Mouse (Mus musculus) gastrocnemius, postnatal 36 days (tissue): ENCODE results near the gene Kat5. TPM values are rescaled to one million over a fixed set of nuclear protein-coding genes. Genes with fewer than 3 reads are reported as not detected.

ENCODE experiments used
- DNase-seq, 2 experiments: peaks; one replicate each; pipeline ENCODE4 v3.0.0; 2022
- intact Hi-C: fragments of 180-260 bp; cut with DNase I; formaldehyde crosslinking; loops from one replicate; pipeline ENCODE4 v1.15.1; 2025
- long read RNA-seq, 2 experiments: library from polyadenylated mRNA; stranded (forward); transcript quantifications; one replicate each; pipeline ENCODE4 v2.0.0; 2021
- total RNA-seq, 2 experiments: library from RNA; stranded (reverse); gene quantifications; 2 replicates each; pipeline ENCODE4 v1.2.3; 2021

The Kat5 gene
- total RNA-seq: 10 to 100 TPM; 23.3 to 25.4 TPM
- long read RNA-seq, experiment 1, partial matches to known transcripts: 4 of 14 reads
- long read RNA-seq, experiment 1, other reads (novel, unspliced or antisense): 5 of 14 reads
- long read RNA-seq, experiment 2, partial matches to known transcripts: 1 of 6 reads
- long read RNA-seq, experiment 2, other reads (novel, unspliced or antisense): 2 of 6 reads

- intact Hi-C loops: no loop called here
- peak; percentile 85 to 97 for DNase-seq
Observed at GRCm38 (mm10) chr19:5609547-5610404, at the start of gene Kat5. Kat5 (minus strand) TSS chr19:5610237.

DNA sequence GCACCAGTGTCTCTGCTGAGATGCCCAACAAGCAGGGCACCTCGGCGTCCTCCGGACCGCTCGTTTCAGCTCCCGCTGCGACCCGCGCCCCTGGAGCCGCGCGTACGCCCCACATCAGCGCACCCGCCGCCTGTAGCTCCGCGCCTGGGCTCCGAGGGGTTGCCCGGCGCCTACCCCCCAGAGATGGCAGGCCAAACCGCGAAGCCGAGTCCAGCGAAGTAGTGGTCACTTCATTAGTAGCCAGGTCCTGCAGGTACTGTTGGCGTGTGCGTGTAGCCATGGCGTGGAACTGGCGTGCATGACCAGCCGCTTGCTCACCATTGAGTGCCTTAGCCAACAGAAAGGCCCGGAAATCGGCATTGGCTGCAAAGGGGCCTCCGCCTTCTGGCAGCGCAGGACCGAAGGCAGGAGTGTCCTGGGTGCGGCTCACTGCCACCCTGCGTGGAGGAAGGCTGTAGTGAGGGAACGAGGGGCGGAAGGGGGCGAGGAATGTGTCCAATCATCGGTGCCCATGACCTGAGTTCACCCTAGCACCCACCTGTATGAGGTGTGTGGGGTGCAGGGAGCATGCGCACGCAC is 44.8 kb upstream of the Kat5 start:
- DNase-seq: no peak
- intact Hi-C loops: no loop called here

DNA sequence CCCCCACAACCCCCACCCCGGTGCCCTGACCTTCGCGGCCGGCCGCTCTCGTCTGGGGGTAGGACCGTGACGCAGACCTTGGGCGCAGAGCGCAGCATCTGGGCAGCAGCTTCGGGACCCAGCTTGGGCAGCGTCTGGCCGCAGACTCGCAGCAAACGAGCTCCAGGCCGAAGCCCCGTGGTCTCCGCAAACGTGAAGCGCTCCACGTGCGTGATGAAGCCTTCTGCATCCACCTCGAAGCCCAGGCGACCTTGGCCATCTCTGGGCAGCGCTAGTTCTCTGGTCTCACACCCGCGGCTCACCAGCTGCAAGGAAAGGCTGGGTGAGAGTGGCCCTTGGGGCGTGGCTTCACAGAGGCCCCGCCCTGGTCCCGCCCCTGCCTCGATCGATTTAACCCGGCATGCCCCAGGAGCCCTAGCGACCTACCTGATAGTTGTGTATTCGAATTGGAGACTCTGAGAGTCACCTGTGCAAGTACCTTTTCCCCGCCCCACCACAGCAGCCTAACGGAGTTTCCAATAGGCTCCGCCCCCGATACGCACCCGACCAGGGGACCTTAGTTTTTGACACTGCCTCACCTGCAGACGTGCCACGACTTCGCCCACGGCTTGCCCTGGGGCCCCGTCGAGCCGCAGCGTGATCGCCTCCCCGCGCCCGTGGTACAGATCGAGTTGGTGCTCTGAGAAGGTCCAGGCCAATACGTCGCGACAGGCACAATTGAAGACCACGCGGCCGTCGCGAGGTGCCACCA is 44.1 kb upstream of the Kat5 start:
- DNase-seq: no peak
- intact Hi-C loops: no loop called here

- intact Hi-C loops: no loop called here
- DNase-seq: no peak
Observed at GRCm38 (mm10) chr19:5652570-5652969, 42.5 kb upstream of the Kat5 start.

- intact Hi-C loops: no loop called here
- no peak for DNase-seq
Observed at GRCm38 (mm10) chr19:5651502-5652274, 41.7 kb upstream of the Kat5 start.

- intact Hi-C loops: no loop called here
- DNase-seq: peak; percentile 60 to 64
Observed at GRCm38 (mm10) chr19:5649298-5649741, 39.3 kb upstream of the Kat5 start.

DNA sequence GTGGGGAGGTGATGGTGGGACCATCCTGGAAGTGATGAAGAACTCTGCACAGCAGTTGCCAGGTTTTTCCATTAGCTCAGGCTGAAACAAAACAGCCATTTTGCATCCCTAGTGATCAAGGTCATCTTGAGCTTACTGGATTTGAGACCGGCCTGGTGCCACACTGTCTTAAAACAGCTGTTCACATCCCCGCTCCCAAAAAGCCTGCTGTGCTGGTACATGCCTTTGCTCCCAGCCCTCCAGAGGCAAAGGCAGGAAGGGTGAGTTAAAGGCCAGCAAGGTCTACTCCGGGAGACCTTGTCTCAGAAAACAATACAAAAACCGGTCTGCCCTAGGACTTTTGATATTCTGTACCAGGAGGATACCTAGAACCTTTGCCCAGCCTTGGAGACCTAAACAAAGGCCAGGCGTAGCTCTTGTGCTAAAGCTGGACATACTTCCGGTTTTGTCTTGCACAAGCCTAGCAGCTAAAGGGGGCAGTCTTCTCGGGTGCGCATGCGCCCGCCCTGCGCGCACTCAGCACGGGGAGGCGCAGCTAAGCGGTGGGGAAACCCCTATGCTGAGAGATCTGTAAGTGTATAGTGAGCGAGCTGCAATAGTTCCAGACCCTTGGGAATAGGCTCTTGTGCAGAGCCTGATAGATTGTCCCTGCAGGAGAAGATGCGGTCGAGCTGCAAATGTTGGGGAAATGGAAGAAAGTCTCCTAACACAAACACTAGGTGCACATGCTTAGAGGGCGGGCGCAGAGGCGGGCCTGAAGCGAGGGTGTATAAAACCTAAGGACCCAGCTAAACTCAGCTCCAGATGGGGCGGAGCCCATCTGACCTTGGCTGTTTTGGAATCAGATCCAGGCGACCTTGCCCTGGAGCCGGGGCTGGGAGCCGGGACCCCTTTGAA is 38.6 kb upstream of the Kat5 start:
- DNase-seq: peak; percentile 70 to 77
- intact Hi-C loops: no loop called here

DNA sequence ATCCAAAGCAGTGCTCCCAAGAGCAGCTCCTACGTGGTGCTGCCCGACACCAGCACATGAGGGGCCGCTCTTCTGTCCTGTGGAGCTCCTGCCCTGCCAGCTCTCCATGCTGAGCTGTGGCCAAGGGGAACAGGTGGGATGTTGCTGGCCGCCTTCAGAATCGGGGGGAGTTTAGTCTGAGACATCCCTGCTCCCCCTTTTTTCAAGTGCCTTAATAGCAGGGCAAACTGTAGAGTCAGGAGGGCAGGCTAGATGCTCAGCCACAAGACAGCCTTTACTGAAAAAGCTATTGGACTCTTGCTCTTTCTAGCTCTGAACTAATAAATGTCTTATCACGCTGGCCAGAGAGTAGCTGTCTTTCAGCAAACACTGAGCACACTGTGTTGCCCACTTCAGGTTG is 37.8 kb upstream of the Kat5 start:
- intact Hi-C loops: no loop called here
- DNase-seq: no peak

GRCm38 (mm10) chr19:5646731-5647330 is 36.8 kb upstream of the Kat5 start:
- intact Hi-C loops: no loop called here

DNA sequence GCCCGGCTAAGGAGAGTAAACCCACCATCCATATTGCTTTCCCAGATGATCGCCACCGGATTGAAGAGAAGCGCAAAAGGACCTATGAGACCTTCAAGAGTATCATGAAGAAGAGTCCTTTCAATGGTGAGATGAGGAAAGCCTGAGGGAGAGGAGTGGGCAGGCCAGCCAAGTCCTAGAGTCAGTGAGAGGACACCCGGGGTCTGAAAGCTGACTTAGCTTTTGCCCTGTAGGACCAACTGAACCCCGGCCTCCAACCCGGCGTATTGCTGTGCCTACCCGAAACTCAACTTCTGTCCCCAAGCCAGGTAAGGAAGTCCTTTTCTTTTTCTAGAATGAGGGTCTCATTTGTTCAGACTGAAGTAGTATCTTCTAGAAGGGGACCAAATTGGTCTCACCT is 35.2 kb upstream of the Kat5 start:
- intact Hi-C loops: no loop called here
- DNase-seq: no peak

More at GRCm38 (mm10) chr19:5646731-5647330, 36.8 kb upstream of the Kat5 start:
- no peak for DNase-seq

DNA sequence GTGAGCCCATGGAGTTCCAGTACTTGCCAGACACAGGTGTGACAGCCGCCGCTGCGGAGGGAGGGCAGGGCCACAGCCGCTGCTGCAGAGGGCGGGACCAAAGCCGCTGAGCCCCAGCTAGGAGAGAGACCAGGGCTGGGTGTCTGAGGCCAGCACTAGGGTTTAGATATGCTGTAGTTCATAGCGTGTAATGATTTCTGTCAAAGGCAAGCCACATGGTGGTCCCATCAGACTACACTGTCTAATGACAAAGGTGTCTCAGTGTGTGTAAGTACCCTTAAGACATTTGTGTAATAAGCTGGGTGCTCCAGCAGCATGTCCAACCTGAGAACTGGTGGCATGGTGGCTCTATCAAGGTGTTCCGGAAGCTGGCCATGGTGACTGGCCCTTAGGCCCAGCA is 31.6 kb upstream of the Kat5 start:
- no peak for DNase-seq
- intact Hi-C loops: no loop called here

GRCm38 (mm10) chr19:5641021-5641420 is 31.0 kb upstream of the Kat5 start:
- no peak for DNase-seq
- intact Hi-C loops: no loop called here

DNA sequence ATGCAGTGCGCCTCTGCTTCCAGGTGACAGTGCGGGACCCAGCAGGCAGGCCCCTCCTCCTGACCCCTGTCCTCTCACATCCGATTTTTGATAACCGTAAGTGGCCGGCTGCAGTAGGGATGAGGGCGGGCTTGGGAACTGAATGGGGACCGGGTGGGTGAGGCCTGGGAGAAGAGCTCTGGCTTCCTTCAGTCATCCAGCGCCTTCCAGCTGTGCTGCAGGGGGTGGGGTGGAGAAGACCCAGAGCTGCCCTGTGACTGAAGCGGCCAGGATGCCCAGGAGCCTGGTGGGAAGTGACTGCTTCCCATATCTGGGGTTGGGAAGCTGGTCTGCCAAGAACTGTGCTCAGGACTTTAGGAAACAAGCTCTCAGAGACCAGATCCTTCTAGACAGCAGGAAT is 30.3 kb upstream of the Kat5 start:
- DNase-seq: no peak
- intact Hi-C loops: no loop called here

DNA sequence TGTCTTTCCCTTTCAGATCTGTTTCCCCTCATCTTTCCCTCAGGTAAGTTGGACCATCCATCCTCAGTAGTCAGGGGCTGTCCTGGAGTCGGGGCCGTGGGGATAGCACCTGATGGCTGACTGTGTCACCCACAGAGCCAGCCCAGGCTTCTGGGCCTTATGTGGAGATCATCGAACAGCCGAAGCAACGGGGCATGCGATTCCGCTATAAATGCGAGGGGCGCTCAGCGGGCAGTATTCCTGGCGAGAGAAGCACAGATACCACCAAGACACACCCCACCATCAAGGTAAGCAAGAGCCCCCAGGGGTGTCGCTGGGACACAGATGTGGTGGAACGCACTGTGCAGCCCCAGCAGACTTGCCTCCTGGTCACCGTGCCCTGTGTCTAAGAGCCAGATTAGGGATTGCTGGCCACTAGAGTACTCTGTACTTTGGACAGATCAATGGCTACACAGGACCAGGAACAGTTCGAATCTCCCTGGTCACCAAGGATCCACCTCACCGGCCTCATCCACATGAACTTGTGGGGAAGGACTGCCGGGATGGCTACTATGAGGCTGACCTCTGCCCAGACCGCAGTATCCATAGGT is 28.5 kb upstream of the Kat5 start:
- intact Hi-C loops: no loop called here
- DNase-seq: no peak

DNA sequence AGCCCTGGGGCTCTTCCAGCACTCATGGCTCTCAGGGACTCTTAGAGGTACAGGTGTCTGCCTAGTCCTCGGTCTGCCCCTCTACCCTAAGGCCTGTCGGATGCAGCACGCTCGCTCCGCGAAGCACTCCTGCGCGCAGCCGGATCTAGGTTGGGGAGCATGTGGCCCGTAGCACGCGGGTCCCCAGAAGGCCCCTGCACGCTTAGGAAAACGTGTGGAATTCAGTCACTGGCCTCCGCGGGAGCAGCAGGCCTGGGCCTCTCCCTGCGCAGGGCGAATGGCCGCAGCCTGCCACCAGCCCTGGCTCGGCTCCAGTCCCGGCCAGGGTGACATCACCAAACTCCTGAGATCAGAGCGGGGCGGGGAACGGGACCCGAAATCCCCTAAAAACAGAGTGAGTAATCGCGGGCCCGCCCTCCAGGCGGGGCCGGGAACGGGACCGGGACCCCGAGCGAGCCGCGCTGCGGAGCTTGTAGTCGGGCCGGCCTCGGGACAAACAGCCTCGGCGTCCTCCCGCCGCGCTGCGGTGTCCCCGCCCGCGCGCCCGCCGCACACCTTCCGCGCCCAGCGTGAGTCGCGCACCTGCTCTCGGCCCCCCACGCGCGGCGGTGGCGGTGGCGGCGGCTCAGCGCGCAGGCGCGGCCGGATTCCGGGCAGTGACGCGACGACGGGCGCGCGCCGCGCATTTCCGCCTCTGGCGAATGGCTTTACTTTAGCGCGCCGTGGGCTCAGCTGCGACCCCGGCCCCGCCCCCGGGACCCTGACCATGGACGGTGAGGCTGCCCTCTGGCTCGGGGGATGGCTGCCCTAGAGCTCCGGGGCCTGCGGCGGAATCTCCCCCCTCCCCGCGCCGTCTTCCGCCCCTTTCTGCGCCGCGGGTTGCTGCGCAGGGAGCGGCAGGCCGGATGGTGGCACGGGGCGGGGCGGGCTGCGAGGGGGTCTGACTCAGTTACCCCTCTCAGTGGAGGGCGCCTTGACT is 27.3 kb upstream of the Kat5 start, which contains the start of gene Rela:
TSS of gene Rela (plus strand) at position 415 of the 979 bp plus-strand sequence.
- intact Hi-C loops: no loop called here
- DNase-seq: peak; percentile 89 to 93

DNA sequence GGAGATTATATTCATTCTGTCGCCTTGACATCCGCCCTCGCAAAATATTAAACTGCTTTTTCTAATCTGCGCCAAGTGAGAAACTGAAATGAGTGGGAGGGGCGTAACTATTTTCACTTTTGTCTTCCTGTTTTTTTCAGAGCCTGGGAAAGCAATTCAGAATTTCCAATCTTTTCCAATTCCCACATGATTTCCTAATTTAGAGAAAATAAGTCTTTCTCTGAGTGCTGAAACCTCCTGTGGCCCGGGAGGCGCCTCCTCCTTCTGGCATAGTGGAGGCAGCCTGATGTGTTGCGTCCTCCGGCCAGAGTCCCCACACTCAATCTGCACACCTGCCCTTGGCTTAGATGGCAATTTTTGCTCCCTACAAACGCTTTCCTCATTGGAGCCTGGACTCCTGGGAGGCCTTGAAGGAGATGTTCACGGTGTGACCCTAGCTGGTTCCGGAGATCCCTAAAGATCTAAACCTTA is 26.6 kb upstream of the Kat5 start:
- DNase-seq: peak in 1 of 2 experiments; percentile 50
- intact Hi-C loops: no loop called here

- intact Hi-C loops: no loop called here
- DNase-seq: no peak
Observed at GRCm38 (mm10) chr19:5636036-5636570, 26.1 kb upstream of the Kat5 start.
